Mouse (Mus musculus) limb, embryonic 12.5 days (tissue): ENCODE results near the gene Reg4. TPM values are rescaled to one million over a fixed set of nuclear protein-coding genes. Genes with fewer than 3 reads are reported as not detected.
A peak's percentile ranks its signal among the peaks of the same experiment; 100 is the strongest.

Experiments
- ATAC-seq: fragments of 200-750 bp; cut with Nextera tagmentation; 2 replicates; pipeline ENCODE4 v1.8.0; 2017; ENCODE audit warnings: low read depth, moderate TSS enrichment; ENCODE audit not compliant: insufficient number of reproducible peaks, insufficient read depth, low FRiP score, low TSS enrichment
- H3K27ac ChIP-seq: fragments of 300-500 bp; sonication (generic); 2 replicates; pipeline ENCODE4 v1.5.1; 2016; ENCODE audit warnings: mild to moderate bottlenecking, moderate library complexity
- H3K27me3 ChIP-seq: fragments of 300-500 bp; sonication (generic); 2 replicates; pipeline ENCODE4 v1.6.1; 2016; ENCODE audit warnings: mild to moderate bottlenecking, moderate library complexity
- H3K36me3 ChIP-seq: fragments of 300-500 bp; sonication (generic); 2 replicates; pipeline ENCODE4 v1.6.1; 2016; ENCODE audit warnings: mild to moderate bottlenecking, moderate library complexity
- H3K4me1 ChIP-seq: fragments of 300-500 bp; sonication (generic); replicated peaks from 2 replicates; pipeline ENCODE4 v1.6.1; 2016
- H3K4me2 ChIP-seq: fragments of 300-500 bp; sonication (generic); 2 replicates; pipeline ENCODE4 v1.6.1; 2016; ENCODE audit warnings: mild to moderate bottlenecking, moderate library complexity
- H3K4me3 ChIP-seq: fragments of 300-500 bp; sonication (generic); replicated peaks from 2 replicates; pipeline ENCODE4 v1.5.1; 2016; ENCODE audit warnings: mild to moderate bottlenecking
- H3K9ac ChIP-seq: fragments of 300-500 bp; sonication (generic); replicated peaks from 2 replicates; pipeline ENCODE4 v1.6.1; 2016; ENCODE audit warnings: mild to moderate bottlenecking, moderate library complexity
- H3K9me3 ChIP-seq: fragments of 300-500 bp; sonication (generic); 2 replicates; pipeline ENCODE4 v1.6.1; 2016; ENCODE audit warnings: mild to moderate bottlenecking, moderate library complexity
- WGBS: fragments of 180-500 bp; shearing (Covaris S2); methylation state at CpG from one replicate; pipeline ENCODE4 v1.1.7; 2016; 5-methylcytosine and 5-hydroxymethylcytosine counted together
- polyA plus RNA-seq: library from polyadenylated mRNA; unstranded; fragments of >200 nt; fragmentation: Nextera tagmentation; extraction: Ambion mirVana; gene quantifications from 2 replicates; pipeline ENCODE4 v1.2.1, GENCODE M21; 2016

Reg4 gene
- polyA plus RNA-seq, 1 experiment from 2014 or later: not detected

DNA sequence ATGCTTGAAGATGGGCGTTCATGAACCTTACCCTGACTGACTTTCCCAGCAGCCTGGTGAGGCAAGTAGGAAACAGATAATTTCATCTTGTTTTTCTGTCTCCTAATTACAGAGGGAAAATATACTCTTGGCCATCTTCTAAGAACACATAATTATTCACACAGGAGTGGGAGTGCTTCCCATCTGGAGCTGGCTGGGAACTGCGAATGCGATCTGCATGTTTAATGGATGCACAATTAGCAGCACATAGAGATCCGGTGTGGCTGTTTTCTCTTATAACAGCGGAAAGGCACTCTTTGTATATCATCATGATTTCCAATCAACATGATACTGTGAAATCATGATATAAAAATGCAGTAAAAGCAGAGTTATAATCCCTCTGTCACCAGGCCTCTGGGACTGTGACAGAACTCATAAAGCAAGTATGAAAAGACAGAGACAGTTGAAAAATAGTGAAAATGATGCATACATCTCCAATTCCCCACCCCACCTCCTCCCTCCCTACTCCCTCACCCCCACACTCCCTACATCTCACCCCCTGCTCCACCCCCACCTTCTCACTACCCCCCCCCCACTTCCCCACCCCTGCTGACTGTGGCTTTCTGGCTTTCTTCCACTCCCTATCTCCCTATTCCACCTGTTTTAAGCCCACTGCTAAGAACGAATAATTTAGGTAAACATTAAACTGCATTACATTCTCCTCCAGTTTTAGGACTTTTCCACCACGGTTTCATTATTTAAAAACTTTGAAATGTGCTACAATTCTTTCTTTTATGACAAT lies 10.5 kb upstream of the Reg4 start:
- no peaks in the 10 kb centered on the region for H3K9me3 ChIP-seq
- no peak for ATAC-seq
- no peak overlapping the region for H3K4me2 ChIP-seq
- H3K27ac ChIP-seq: no peak overlapping the region
- no peak overlapping the region for H3K9ac ChIP-seq
- H3K36me3 ChIP-seq: no peaks in the 10 kb centered on the region
- H3K4me3 ChIP-seq: no peak overlapping the region
- H3K27me3 ChIP-seq: no peaks in the 10 kb centered on the region
- no peaks in the 10 kb centered on the region for H3K4me1 ChIP-seq
- 70% methylated on average over 7 of the region's 7 CpGs for WGBS

DNA sequence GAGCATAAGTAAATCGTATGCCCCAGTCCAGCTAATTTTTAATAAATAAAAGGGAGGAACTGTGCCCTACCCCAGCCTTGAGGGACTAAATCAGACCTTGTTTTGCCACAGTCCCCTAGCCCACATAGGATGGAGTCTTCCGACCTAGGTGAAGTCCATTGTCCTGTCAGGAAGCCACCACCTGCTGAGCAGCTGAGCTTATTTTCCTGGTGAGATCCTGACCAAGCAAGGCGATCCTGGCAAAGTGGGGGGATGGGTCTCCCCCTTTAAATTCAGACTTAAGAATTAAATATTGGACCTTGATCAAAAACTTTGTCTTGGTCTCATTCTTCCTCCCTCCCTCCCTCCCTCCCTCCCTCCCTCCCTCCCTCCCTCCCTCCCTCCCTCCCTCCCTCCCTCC lies 5.7 kb upstream of the Reg4 start:
- H3K9ac ChIP-seq: no peak overlapping the region
- ATAC-seq: no peak
- H3K36me3 ChIP-seq: no peaks in the 10 kb centered on the region
- no peak overlapping the region for H3K4me2 ChIP-seq
- no peaks in the 10 kb centered on the region for H3K9me3 ChIP-seq
- H3K4me3 ChIP-seq: no peak overlapping the region
- WGBS: 69% methylated on average over 3 of the region's 3 CpGs
- no peaks in the 10 kb centered on the region for H3K4me1 ChIP-seq
- no peaks in the 10 kb centered on the region for H3K27me3 ChIP-seq
- no peak overlapping the region for H3K27ac ChIP-seq

DNA sequence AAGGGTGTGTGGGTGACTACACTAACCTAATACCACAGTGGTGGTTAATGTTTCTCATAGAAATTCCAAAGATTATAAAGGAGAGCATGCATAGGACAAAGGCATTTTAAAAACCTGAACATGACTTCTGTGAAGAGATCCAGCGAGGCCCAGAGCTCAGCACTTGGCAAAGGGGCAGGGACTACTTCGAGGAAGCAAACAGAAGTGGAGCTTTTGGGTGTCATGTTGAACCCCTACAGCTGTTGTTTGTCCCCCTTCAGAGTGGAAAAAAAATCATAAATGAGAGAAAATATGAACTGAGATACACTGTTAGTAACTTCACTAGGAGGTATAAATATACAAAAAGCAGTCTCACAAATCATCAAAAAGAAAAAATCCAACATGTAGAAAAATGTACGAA lies 1.3 kb downstream of the Reg4 start:
- no peak overlapping the region for H3K27ac ChIP-seq
- no peaks in the 10 kb centered on the region for H3K4me1 ChIP-seq
- WGBS: 95% methylated on average over 3 of the region's 3 CpGs
- ATAC-seq: no peak
- H3K9me3 ChIP-seq: no peaks in the 10 kb centered on the region
- H3K27me3 ChIP-seq: peaks cover 3% of the 10 kb centered on the region; the same call in 1 of the 2 replicates
- no peak overlapping the region for H3K4me3 ChIP-seq
- no peak overlapping the region for H3K4me2 ChIP-seq
- H3K36me3 ChIP-seq: no peaks in the 10 kb centered on the region
- H3K9ac ChIP-seq: no peak overlapping the region

DNA sequence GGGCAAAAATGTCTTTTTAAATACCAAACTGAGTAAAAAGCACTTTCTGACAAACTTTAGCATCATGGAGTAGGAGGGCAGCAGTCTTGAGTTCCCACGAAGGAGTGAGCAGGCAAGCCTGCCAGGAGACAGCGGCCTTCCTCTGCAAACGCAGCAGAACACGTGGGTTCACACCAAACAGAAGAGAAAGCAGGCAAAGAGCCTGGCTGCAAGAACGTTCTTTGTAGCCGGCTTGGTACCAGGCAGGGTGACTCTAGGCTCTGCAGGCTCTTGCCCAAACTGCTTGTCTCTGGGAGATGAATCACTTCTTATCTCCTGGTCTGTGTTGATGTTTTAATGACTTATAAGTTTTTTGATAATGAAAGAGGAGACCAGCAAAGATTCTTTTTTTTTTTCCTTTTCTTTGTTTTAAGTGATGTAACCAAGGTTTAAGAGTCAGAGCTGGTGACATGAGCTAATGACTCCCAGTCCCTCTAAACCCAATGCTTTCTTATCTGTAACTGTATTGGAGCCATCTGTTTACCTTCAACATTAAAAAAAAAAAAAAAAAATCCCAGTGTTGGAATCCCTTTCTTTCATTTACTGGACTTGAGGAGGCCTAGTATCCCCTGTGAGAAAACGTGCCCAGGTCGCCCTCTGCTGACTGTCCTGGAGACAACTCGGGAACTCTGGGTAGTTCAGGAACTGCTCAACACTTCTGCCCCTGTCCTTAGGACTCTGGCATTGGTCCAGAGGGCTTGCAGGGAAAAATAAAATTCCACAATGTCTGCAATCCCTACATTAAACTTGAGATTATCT lies 2.0 kb downstream of the Reg4 start:
- no peak overlapping the region for H3K27ac ChIP-seq
- 12% methylated on average over 9 of the region's 9 CpGs for WGBS
- no peaks in the 10 kb centered on the region for H3K36me3 ChIP-seq
- no peaks in the 10 kb centered on the region for H3K9me3 ChIP-seq
- no peaks in the 10 kb centered on the region for H3K4me1 ChIP-seq
- H3K9ac ChIP-seq: no peak overlapping the region
- H3K27me3 ChIP-seq: peaks cover 6% of the 10 kb centered on the region; the same call in 1 of the 2 replicates
- no peak overlapping the region for H3K4me2 ChIP-seq
- peak; percentile 82 for ATAC-seq
- no peak overlapping the region for H3K4me3 ChIP-seq

DNA sequence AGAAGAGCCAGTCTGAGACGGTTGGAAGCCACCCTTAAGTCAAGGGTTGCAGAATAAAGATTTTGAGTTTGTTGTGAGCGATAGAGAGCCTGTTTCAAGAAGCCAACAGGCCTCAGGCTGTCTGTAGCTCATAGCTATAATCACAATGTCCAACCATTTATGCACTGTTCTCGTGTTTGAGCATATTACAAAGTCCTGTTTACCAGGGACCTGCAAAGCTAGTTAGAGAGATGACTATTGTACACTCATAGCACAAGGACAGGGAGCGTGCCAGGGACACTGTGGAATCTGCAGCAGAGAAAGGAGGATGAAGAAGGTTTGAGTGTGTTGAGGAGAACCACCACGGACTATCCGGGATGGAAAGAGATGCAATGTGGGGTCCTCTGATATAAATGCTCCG lies 3.0 kb downstream of the Reg4 start:
- Histone ChIP-seq H3K27ac (no peak overlapping the region), H3K4me3 (no peak overlapping the region), H3K27me3 (peaks cover 6% of the 10 kb centered on the region; the same call in 1 of the 2 replicates), H3K36me3 (no peaks in the 10 kb centered on the region), H3K9ac (no peak overlapping the region), H3K4me2 (no peak overlapping the region), H3K9me3 (no peaks in the 10 kb centered on the region), H3K4me1 (no peaks in the 10 kb centered on the region)
- 89% methylated on average over 7 of the region's 7 CpGs for WGBS
- ATAC-seq: no peak

DNA sequence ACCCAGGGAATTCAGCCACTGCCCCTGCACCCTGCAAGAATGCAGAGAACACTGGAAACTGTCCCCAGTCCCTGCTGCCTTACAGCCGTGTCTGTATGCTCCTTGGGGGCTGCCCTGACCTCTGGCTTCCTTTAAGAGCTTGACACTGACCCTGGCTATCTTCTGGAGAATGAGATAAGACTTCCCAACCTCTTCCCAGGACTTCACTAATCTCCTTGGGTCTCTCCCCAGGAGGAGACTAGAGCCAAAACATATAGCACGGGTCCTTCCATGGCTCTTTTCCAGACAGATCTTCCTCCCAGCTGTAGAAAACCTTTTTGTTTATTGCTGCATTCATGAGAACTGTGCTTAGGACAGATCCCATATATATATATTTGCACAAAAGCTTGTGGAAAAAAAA lies 3.8 kb downstream of the Reg4 start:
- no peaks in the 10 kb centered on the region for H3K4me1 ChIP-seq
- no peak overlapping the region for H3K4me2 ChIP-seq
- no peaks in the 10 kb centered on the region for H3K36me3 ChIP-seq
- WGBS: 51% methylated on average over 2 of the region's 2 CpGs
- H3K27me3 ChIP-seq: peaks cover 6% of the 10 kb centered on the region; the same call in 1 of the 2 replicates
- no peak overlapping the region for H3K27ac ChIP-seq
- H3K9ac ChIP-seq: no peak overlapping the region
- no peak overlapping the region for H3K4me3 ChIP-seq
- no peak for ATAC-seq
- no peaks in the 10 kb centered on the region for H3K9me3 ChIP-seq

DNA sequence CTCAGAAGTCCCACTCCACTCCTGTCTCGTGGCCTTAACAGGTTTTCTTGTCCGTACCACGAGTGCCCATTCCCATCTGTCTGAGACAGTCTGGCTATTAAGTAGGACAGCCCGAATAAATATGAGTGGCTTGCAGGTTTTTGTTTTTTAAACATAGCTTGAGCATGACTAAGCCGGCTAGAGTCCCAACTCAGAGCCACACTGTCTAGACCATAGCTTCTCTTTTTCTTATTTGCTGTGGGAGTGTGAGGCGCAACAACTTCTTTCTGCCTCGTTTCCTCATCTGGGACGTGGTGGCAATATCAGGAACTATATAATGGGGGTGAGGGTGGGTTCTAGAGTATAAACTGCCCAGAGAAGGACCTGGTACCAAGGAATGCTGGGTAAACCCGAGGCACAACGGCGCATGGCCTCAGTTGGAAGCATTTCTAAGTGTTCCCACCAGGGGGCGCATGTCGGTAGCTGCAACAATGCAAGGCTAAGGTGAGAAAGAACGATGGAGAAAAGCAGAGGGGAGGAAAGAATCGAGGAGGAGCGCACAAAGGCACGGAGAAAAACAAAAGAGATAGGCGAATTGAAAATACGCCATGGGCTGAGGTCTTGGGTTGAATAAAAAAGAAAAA lies 5.1 kb downstream of the Reg4 start:
- Histone ChIP-seq H3K9ac (no peak overlapping the region), H3K9me3 (no peaks in the 10 kb centered on the region), H3K36me3 (no peaks in the 10 kb centered on the region), H3K4me2 (no peak overlapping the region), H3K4me1 (no peaks in the 10 kb centered on the region), H3K27ac (no peak overlapping the region), H3K4me3 (no peak overlapping the region), H3K27me3 (peaks cover 6% of the 10 kb centered on the region; the same call in 1 of the 2 replicates)
- 39% methylated on average over 19 of the region's 19 CpGs for WGBS
- no peak for ATAC-seq

DNA sequence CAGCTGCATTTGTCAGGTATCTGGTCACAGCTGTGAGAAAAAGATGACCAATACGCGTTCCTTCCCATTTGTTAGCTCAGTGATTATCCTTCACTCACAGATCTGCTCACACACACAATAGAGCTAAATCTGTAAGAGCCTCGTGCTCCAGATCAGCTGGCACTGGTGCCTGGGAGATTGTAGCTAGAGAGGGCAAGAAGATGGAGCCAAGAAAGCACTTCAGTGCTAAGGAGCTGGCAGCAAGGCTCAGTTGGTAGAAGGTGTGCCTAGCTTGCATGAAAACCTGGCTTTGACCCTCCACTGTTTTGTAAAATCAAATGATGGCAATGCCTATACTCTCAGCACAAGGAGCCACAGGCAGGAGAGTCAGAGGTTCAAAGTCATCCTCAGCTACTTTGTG lies 5.8 kb downstream of the Reg4 start:
- Histone ChIP-seq H3K4me3 (no peak overlapping the region), H3K27me3 (peaks cover 6% of the 10 kb centered on the region; the same call in 1 of the 2 replicates), H3K36me3 (no peaks in the 10 kb centered on the region), H3K27ac (no peak overlapping the region), H3K4me1 (no peaks in the 10 kb centered on the region), H3K9ac (no peak overlapping the region), H3K9me3 (no peaks in the 10 kb centered on the region), H3K4me2 (no peak overlapping the region)
- no peak for ATAC-seq
- WGBS: 85% methylated on average over 3 of the region's 3 CpGs

DNA sequence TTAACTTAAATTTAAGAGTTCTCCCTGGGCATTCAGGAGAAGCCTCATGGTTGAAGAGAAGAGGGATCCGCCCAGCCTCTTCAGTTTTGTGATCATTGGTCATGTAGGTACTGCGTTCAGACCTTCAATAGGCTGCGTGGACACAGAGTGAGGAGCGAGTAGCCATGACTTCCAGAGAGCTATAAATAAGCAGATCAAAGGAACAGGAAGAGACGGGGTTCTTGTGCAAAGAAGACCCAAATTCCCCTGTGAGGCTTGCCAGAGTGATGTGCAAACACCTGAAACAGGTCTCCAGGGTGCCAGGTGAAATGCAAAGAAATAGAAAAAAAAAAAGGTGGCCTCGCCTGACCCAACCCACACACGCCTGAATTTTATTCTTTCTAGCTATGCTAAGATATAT lies 8.0 kb downstream of the Reg4 start:
- H3K9ac ChIP-seq: no peak overlapping the region
- no peaks in the 10 kb centered on the region for H3K9me3 ChIP-seq
- H3K4me2 ChIP-seq: no peak overlapping the region
- H3K27ac ChIP-seq: no peak overlapping the region
- H3K27me3 ChIP-seq: peaks cover 6% of the 10 kb centered on the region; the same call in 1 of the 2 replicates
- 71% methylated on average over 7 of the region's 7 CpGs for WGBS
- ATAC-seq: no peak
- no peaks in the 10 kb centered on the region for H3K4me1 ChIP-seq
- no peak overlapping the region for H3K4me3 ChIP-seq
- H3K36me3 ChIP-seq: no peaks in the 10 kb centered on the region

DNA sequence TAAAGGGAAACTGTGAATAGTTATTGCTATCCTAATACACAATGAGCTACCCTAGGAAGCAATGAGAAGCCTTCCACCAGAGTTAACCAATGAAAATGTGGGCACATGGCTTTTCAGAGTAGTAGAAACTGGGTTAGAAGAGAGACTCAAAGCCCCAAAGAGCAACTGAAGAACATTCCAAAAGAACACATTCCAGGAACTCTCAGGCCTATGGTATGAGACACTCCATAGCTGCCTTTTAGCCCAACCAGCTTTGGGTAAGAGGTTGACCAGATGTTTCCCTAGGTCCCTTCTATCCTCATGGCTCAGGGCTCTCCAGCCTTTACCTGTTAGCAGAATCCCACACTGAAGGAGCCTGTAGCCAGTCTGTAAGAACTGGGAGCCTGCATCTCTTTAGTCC lies 11.5 kb downstream of the Reg4 start:
- no peak overlapping the region for H3K4me3 ChIP-seq
- H3K36me3 ChIP-seq: no peaks in the 10 kb centered on the region
- H3K27me3 ChIP-seq: no peaks in the 10 kb centered on the region; the same call in 1 of the 2 replicates
- H3K9ac ChIP-seq: no peak overlapping the region
- no peaks in the 10 kb centered on the region for H3K9me3 ChIP-seq
- H3K4me1 ChIP-seq: 0 out of 2 replicates have a peak, but pooled peaks cover 3% of the 10 kb centered on the region
- no peak overlapping the region for H3K27ac ChIP-seq
- ATAC-seq: no peak
- no peak overlapping the region for H3K4me2 ChIP-seq

DNA sequence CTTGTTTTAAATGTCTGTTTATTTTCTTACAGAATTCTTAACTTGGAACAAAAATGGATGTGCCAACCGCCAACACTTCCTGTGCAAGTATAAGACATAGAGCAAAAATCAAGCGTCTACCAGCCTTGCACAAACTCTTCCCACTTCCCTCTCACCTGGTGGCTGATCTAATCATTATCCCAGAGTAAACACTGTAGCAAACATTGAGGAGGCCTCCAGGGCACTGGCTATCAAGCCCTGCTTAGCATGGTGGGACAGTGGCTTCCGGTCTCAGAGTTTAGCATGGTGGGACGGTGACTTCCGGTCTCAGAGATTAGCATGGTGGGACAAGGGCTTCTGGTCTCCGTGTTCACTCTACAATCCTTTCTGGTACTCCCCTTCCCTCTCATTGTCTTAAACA lies 14.3 kb downstream of the Reg4 start:
- no peaks in the 10 kb centered on the region for H3K27me3 ChIP-seq
- H3K27ac ChIP-seq: no peak overlapping the region
- H3K9ac ChIP-seq: no peak overlapping the region
- WGBS: 85% methylated on average over 6 of the region's 6 CpGs
- H3K4me1 ChIP-seq: 0 out of 2 replicates have a peak, but pooled peaks cover 3% of the 10 kb centered on the region
- H3K4me2 ChIP-seq: no peak overlapping the region
- ATAC-seq: no peak
- no peaks in the 10 kb centered on the region for H3K9me3 ChIP-seq
- H3K4me3 ChIP-seq: no peak overlapping the region
- no peaks in the 10 kb centered on the region for H3K36me3 ChIP-seq
